Mouse (Mus musculus): ENCODE results near the gene Gm11938. TPM values are rescaled to one million over a fixed set of nuclear protein-coding genes. Genes with fewer than 3 reads are reported as not detected.

Gm11938 gene
- polyA plus RNA-seq, 1 experiment from 2014 or later, result not detected

GRCm38 (mm10) chr11:99566530-99566929 lies 36.6 kb downstream of the Gm11938 start, which contains the start of gene Krtap3-1:
Gene Krtap3-1 (minus strand): TSS chr11:99566630.
- WGBS, result 66% methylated on average over 7 of the region's 7 CpGs
- H3K4me3 ChIP-seq, result no peak within 1 kb of the TSS
- no peaks in the 10 kb centered on the region for H3K4me1 ChIP-seq
- H3K9ac ChIP-seq, result no peak within 1 kb of the TSS
- no peaks in the 10 kb centered on the region for H3K27me3 ChIP-seq
- H3K4me2 ChIP-seq (replicated peaks), result no peak within 1 kb of the TSS
- no peaks in the 10 kb centered on the region for H3K36me3 ChIP-seq
- no peak for ATAC-seq (ENCODE audit: low FRiP score, low read depth)
- H3K9me3 ChIP-seq, result no peaks in the 10 kb centered on the region
- no peak within 1 kb of the TSS for H3K27ac ChIP-seq

- Histone ChIP-seq H3K27ac (no peak overlapping the region), H3K4me2 (replicated peaks) (no peak overlapping the region), H3K27me3 (no peaks in the 10 kb centered on the region), H3K4me1 (no peaks in the 10 kb centered on the region), H3K9me3 (no peaks in the 10 kb centered on the region), H3K36me3 (no peaks in the 10 kb centered on the region), H3K4me3 (no peak overlapping the region), H3K9ac (no peak overlapping the region)
- WGBS, result 85% methylated on average over 6 of the region's 6 CpGs
- no peak for ATAC-seq (ENCODE audit: low FRiP score, low read depth)
Observed at GRCm38 (mm10) chr11:99562580-99562979, 40.5 kb downstream of the Gm11938 start.

GRCm38 (mm10) chr11:99559366-99559765 lies 43.7 kb downstream of the Gm11938 start, which contains the start of gene Gm11939:
Gene Gm11939 (minus strand): TSS chr11:99559466.
- H3K4me1 ChIP-seq, result no peaks in the 10 kb centered on the region
- no peak within 1 kb of the TSS for H3K27ac ChIP-seq
- no peaks in the 10 kb centered on the region for H3K27me3 ChIP-seq
- H3K9ac ChIP-seq, result no peak within 1 kb of the TSS
- no peaks in the 10 kb centered on the region for H3K36me3 ChIP-seq
- WGBS, result 91% methylated on average over 9 of the region's 9 CpGs
- ATAC-seq (ENCODE audit: low FRiP score, low read depth), result no peak
- no peaks in the 10 kb centered on the region for H3K9me3 ChIP-seq
- H3K4me3 ChIP-seq, result no peak within 1 kb of the TSS
- no peak within 1 kb of the TSS for H3K4me2 ChIP-seq (replicated peaks)

GRCm38 (mm10) chr11:99557976-99558745 lies 44.9 kb downstream of the Gm11938 start:
- no peak overlapping the region for H3K4me2 ChIP-seq (replicated peaks)
- H3K9ac ChIP-seq, result no peak overlapping the region
- no peak overlapping the region for H3K4me3 ChIP-seq
- no peaks in the 10 kb centered on the region for H3K4me1 ChIP-seq
- no peak overlapping the region for H3K27ac ChIP-seq
- H3K9me3 ChIP-seq, result no peaks in the 10 kb centered on the region
- 90% methylated on average over 3 of the region's 3 CpGs for WGBS
- no peak for ATAC-seq (ENCODE audit: low FRiP score, low read depth)
- no peaks in the 10 kb centered on the region for H3K36me3 ChIP-seq
- no peaks in the 10 kb centered on the region for H3K27me3 ChIP-seq

- no peak for ATAC-seq (ENCODE audit: low FRiP score, low read depth)
- H3K4me1 ChIP-seq, result no peaks in the 10 kb centered on the region
- H3K27ac ChIP-seq, result no peak within 1 kb of the TSS
- WGBS, result 71% methylated on average over 2 of the region's 2 CpGs
- H3K4me2 ChIP-seq (replicated peaks), result no peak within 1 kb of the TSS
- H3K36me3 ChIP-seq, result no peaks in the 10 kb centered on the region
- no peaks in the 10 kb centered on the region for H3K9me3 ChIP-seq
- no peak within 1 kb of the TSS for H3K4me3 ChIP-seq
- no peak within 1 kb of the TSS for H3K9ac ChIP-seq
- H3K27me3 ChIP-seq, result no peaks in the 10 kb centered on the region
Observed at GRCm38 (mm10) chr11:99556753-99557152, 46.4 kb downstream of the Gm11938 start, which contains the start of gene Krtap3-2. Gene Krtap3-2 (minus strand): TSS chr11:99556853.

- ATAC-seq (ENCODE audit: low FRiP score, low read depth), result no peak
- Histone ChIP-seq H3K36me3 (no peaks in the 10 kb centered on the region), H3K4me1 (no peaks in the 10 kb centered on the region), H3K9me3 (no peaks in the 10 kb centered on the region), H3K9ac (no peak overlapping the region), H3K4me2 (replicated peaks) (no peak overlapping the region), H3K27me3 (no peaks in the 10 kb centered on the region), H3K27ac (no peak overlapping the region), H3K4me3 (no peak overlapping the region)
- WGBS, result 89% methylated on average over 2 of the region's 2 CpGs
Observed at GRCm38 (mm10) chr11:99556195-99556594, 46.9 kb downstream of the Gm11938 start.

Other genes with a start within 250 kb of the Gm11938 start
- 0.19 and 0.20 TPM in 2 replicates for gene Krt28, start 228.4 kb downstream of the Gm11938 start, polyA plus RNA-seq (2015; fragmentation: Nextera tagmentation; extraction: Ambion mirVana)
- 29.7 and 30.8 TPM in 2 replicates for gene Krt10, start 213.9 kb downstream of the Gm11938 start, polyA plus RNA-seq (2015; fragmentation: Nextera tagmentation; extraction: Ambion mirVana)
- not detected in 2 replicates for gene Krt12, start 181.0 kb downstream of the Gm11938 start, polyA plus RNA-seq (2015; fragmentation: Nextera tagmentation; extraction: Ambion mirVana)
- gene Krt20, start 165.2 kb downstream of the Gm11938 start, polyA plus RNA-seq (2015; fragmentation: Nextera tagmentation; extraction: Ambion mirVana), result 0.34 and 0.47 TPM in 2 replicates
- 0.28 and 0.33 TPM in 2 replicates for gene Krt23, start 110.2 kb downstream of the Gm11938 start, polyA plus RNA-seq (2015; fragmentation: Nextera tagmentation; extraction: Ambion mirVana)
- not detected in 2 replicates for gene Krt39, start 82.0 kb downstream of the Gm11938 start, polyA plus RNA-seq (2015; fragmentation: Nextera tagmentation; extraction: Ambion mirVana)
- not detected in 2 replicates for gene Krt40, start 60.1 kb downstream of the Gm11938 start, polyA plus RNA-seq (2015; fragmentation: Nextera tagmentation; extraction: Ambion mirVana)
- gene Krtap3-3, start 52.4 kb downstream of the Gm11938 start, polyA plus RNA-seq (2015; fragmentation: Nextera tagmentation; extraction: Ambion mirVana), result not detected in 2 replicates
- gene Krtap3-2, start 46.5 kb downstream of the Gm11938 start, polyA plus RNA-seq (2015; fragmentation: Nextera tagmentation; extraction: Ambion mirVana), result not detected in 2 replicates
- not detected in 2 replicates for gene Gm11939, start 43.8 kb downstream of the Gm11938 start, polyA plus RNA-seq (2015; fragmentation: Nextera tagmentation; extraction: Ambion mirVana)
- not detected in 2 replicates for gene Krtap3-1, start 36.7 kb downstream of the Gm11938 start, polyA plus RNA-seq (2015; fragmentation: Nextera tagmentation; extraction: Ambion mirVana)
- gene Krtap1-5, start 22.3 kb downstream of the Gm11938 start, polyA plus RNA-seq (2015; fragmentation: Nextera tagmentation; extraction: Ambion mirVana), result not detected in 2 replicates
- gene Krtap1-4, start 19.7 kb downstream of the Gm11938 start, polyA plus RNA-seq (2015; fragmentation: Nextera tagmentation; extraction: Ambion mirVana), result not detected in 2 replicates
- gene Krtap1-3, start 12.0 kb downstream of the Gm11938 start, polyA plus RNA-seq (2015; fragmentation: Nextera tagmentation; extraction: Ambion mirVana), result not detected in 2 replicates
- gene Krtap9-3, start 5.2 kb downstream of the Gm11938 start, polyA plus RNA-seq (2015; fragmentation: Nextera tagmentation; extraction: Ambion mirVana), result not detected in 2 replicates
- gene Gm11937, start 6.9 kb upstream of the Gm11938 start, polyA plus RNA-seq (2015; fragmentation: Nextera tagmentation; extraction: Ambion mirVana), result not detected in 2 replicates
- not detected in 2 replicates for gene Krtap2-4, start 11.5 kb upstream of the Gm11938 start, polyA plus RNA-seq (2015; fragmentation: Nextera tagmentation; extraction: Ambion mirVana)
- gene Gm11562, start 17.1 kb upstream of the Gm11938 start, polyA plus RNA-seq (2015; fragmentation: Nextera tagmentation; extraction: Ambion mirVana), result not detected in 2 replicates
- not detected in 2 replicates for gene Krtap4-1, start 24.9 kb upstream of the Gm11938 start, polyA plus RNA-seq (2015; fragmentation: Nextera tagmentation; extraction: Ambion mirVana)
- gene Krtap4-2, start 31.8 kb upstream of the Gm11938 start, polyA plus RNA-seq (2015; fragmentation: Nextera tagmentation; extraction: Ambion mirVana), result not detected in 2 replicates
- not detected in 2 replicates for gene Krtap4-7, start 40.8 kb upstream of the Gm11938 start, polyA plus RNA-seq (2015; fragmentation: Nextera tagmentation; extraction: Ambion mirVana)
- not detected in 2 replicates for gene Gm11555, start 46.9 kb upstream of the Gm11938 start, polyA plus RNA-seq (2015; fragmentation: Nextera tagmentation; extraction: Ambion mirVana)
- not detected in 2 replicates for gene Gm11563, start 55.7 kb upstream of the Gm11938 start, polyA plus RNA-seq (2015; fragmentation: Nextera tagmentation; extraction: Ambion mirVana)
- gene Krtap4-6, start 62.7 kb upstream of the Gm11938 start, polyA plus RNA-seq (2015; fragmentation: Nextera tagmentation; extraction: Ambion mirVana), result not detected in 2 replicates
- gene Gm14190, start 87.4 kb upstream of the Gm11938 start, polyA plus RNA-seq (2015; fragmentation: Nextera tagmentation; extraction: Ambion mirVana), result not detected in 2 replicates
- gene Gm14180, start 131.0 kb upstream of the Gm11938 start, polyA plus RNA-seq (2015; fragmentation: Nextera tagmentation; extraction: Ambion mirVana), result not detected in 2 replicates
- gene Gm11595, start 169.6 kb upstream of the Gm11938 start, polyA plus RNA-seq (2015; fragmentation: Nextera tagmentation; extraction: Ambion mirVana), result not detected in 2 replicates
- not detected in 2 replicates for gene Krtap4-8, start 177.4 kb upstream of the Gm11938 start, polyA plus RNA-seq (2015; fragmentation: Nextera tagmentation; extraction: Ambion mirVana)
- gene Krtap4-9, start 181.9 kb upstream of the Gm11938 start, polyA plus RNA-seq (2015; fragmentation: Nextera tagmentation; extraction: Ambion mirVana), result not detected in 2 replicates
- not detected in 2 replicates for gene Gm11596, start 190.2 kb upstream of the Gm11938 start, polyA plus RNA-seq (2015; fragmentation: Nextera tagmentation; extraction: Ambion mirVana)
- not detected in 2 replicates for gene Gm11569, start 195.6 kb upstream of the Gm11938 start, polyA plus RNA-seq (2015; fragmentation: Nextera tagmentation; extraction: Ambion mirVana)
- not detected in 2 replicates for gene Gm11554, start 201.1 kb upstream of the Gm11938 start, polyA plus RNA-seq (2015; fragmentation: Nextera tagmentation; extraction: Ambion mirVana)
- not detected in 2 replicates for gene Krtap4-13, start 206.6 kb upstream of the Gm11938 start, polyA plus RNA-seq (2015; fragmentation: Nextera tagmentation; extraction: Ambion mirVana)
- not detected in 2 replicates for gene Gm11564, start 212.4 kb upstream of the Gm11938 start, polyA plus RNA-seq (2015; fragmentation: Nextera tagmentation; extraction: Ambion mirVana)
- gene 2300003K06Rik, start 234.8 kb upstream of the Gm11938 start, polyA plus RNA-seq (2015; fragmentation: Nextera tagmentation; extraction: Ambion mirVana), result not detected in 2 replicates
- gene Krtap4-16, start 248.3 kb upstream of the Gm11938 start, polyA plus RNA-seq (2015; fragmentation: Nextera tagmentation; extraction: Ambion mirVana), result not detected in 2 replicates